Mouse (Mus musculus): ENCODE data around the gene Pck1. TPM values are rescaled to one million over a fixed set of nuclear protein-coding genes. Genes with fewer than 3 reads are reported as not detected.

The Pck1 gene
- total RNA-seq, 1 experiment from 2014 or later: not detected

DNA sequence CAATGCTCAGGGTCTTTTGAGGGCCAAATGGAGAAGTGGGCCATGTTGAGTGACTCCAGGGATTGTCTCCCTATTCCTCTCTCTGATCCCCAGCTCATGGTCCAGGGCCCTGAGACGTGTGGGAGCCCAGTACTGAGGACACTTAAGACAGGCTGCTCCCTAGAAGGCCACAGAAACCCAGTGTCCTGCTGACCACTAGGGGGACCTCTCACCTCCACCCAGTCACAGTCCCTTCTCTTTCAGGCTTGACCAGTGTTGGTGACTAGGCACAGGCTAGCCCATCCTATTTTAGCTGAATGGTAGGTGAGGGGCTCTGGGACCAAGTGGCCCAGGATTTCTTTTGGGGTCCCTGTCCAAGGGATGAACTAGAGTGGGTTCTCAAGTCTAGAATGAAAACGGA lies 17.9 kb downstream of the Pck1 start:
- ATAC-seq (ENCODE audit: extremely low read depth, insufficient number of reproducible peaks, low FRiP score, poor library complexity, severe bottlenecking): no peak

DNA sequence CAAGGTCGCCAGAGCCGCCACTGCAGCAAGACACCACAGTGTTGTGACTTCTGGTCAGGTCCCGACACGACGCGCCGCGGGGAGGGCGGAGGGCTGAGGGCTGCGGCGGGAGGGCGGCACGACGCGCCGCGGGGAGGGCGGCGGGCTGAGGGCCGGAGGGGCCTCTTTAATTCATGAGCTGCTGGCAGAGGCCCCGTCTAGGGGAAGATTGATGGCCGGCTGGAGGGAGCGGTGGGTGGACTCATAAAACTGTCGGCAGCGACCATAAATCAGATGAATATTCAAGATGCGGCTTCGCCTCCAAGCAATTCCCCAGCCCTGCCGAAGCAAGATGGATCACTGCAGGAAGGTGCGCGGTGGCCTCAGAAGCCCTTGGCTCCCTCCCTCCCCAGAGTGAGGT lies 18.6 kb downstream of the Pck1 start:
- ATAC-seq (ENCODE audit: extremely low read depth, insufficient number of reproducible peaks, low FRiP score, poor library complexity, severe bottlenecking): no peak

DNA sequence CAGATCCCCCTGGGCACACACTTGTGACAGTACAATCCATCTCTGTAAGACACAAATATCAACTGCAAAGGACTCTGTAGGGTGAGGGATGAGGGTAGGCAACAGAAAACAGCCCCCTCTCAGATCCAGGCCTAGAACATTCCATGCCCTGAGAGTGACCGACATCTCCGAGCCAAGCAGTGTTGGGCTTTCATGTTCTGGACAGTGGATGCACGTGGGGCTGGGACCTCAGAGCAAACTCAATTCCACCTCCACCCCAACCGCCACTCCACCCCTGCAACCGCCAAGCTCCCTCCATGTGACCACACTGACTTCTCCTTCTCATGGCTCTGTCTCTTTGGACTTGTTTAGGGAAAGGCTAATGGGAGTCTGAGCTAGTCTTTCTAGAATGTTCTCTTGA lies 19.1 kb downstream of the Pck1 start:
- ATAC-seq (ENCODE audit: extremely low read depth, insufficient number of reproducible peaks, low FRiP score, poor library complexity, severe bottlenecking): no peak

DNA sequence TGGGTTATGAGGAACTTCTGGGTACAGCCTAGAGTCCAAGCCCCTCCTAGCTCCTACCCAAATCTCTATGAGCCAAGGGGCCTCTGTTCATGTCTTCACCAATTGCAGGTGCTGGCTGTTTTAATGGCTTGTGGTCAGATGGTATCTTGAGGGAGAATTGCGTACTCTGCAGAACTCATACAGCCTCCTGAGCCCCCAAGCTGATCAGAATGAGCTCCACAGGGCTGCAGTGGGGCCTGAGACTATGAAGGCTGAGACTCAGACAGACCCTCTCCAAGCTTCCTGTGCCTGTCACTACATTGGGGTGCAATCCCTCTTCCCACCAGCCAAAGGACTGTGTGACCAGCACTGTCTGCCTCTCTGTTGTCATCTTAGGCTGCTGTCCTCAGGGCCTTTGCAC lies 19.5 kb downstream of the Pck1 start:
- ATAC-seq (ENCODE audit: extremely low read depth, insufficient number of reproducible peaks, low FRiP score, poor library complexity, severe bottlenecking): no peak

DNA sequence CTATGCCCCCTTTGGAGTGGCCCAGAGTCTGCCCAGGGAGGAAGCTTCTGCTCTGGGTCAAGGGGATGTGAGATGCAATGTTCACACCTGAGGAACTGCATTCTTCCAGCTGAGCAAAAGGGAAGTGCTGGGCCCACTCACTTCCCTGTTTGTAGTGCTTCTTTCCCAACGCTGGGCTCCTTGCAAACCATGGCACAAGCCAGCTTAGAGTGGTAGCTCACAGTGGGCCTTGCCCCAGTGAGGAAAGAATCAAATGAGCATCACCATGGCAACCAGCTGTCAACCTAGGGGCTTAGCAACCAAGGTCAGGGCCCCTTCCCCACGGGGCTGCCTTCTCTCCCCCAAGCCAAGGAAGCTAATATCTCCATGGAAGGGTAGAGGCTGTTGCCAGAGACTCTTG lies 20.2 kb downstream of the Pck1 start:
- ATAC-seq (ENCODE audit: extremely low read depth, insufficient number of reproducible peaks, low FRiP score, poor library complexity, severe bottlenecking): peak; percentile 31; the same call in 1 of the 2 replicates

DNA sequence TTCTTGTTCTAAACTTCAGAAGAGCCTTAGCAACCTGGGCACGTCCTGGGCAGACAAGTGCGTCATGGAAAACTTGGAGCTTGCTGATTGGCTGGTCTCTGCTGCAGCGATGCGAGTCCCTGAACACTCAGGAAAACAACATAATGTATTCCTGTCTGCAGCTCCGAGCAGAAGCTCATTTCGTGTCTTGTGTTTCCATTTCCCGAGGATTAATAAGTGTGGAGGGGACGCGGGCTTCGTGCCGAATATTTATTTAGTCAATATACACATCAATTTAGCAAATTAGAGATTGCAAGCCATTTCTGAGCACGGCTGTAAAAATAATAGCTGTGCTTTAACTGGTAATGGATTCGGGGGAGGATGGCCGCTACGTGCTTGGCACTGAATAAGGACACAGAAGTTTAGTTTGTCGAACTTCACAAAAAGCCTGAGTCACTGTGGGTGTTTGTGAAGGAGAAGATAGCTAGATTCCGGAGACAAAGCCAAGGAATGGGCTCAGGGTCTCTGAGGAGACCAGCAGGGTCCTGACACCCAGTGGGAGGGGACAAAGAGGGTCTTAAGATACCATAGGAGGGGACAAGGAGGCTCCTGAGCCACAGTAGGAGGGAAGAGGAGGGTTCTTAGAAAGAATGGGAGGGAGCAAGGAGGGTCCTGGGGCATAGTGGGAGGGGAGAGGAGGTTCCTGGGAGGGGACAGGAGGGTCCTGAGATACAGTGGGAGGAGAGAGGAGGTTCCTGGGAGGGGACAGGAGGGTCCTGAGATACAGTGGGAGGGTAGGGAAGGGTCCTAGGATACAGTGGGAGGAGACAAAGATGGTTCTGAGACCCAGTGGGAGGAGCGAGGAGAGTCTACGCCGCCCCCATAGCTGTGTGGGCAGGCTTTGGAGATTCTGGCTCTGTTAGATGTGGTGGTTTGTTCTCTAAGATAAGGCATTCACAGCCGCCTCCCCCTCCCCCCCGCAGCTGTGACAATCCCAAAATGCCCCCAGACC lies 21.0 kb downstream of the Pck1 start:
- ATAC-seq (ENCODE audit: extremely low read depth, insufficient number of reproducible peaks, low FRiP score, poor library complexity, severe bottlenecking): no peak

DNA sequence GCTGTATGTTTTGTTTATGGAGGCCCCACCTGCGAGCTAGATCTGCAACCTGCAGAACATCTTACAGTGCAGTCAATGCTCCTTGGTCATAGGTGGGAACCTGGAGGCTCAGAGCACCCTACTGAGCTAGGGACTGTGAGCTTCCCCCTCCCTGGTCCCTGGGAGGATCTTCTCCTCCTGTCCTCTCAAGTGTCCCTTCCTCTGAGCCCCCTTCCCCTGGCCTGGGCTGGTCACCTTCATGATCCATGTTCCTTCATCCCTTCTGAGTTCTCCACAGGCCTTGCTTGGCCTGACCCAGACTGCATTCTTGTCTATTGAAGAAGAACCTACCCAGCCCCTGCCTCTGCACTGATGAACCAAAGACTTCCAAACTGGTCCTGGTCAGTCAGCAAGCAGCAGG lies 21.7 kb downstream of the Pck1 start:
- ATAC-seq (ENCODE audit: extremely low read depth, insufficient number of reproducible peaks, low FRiP score, poor library complexity, severe bottlenecking): no peak

DNA sequence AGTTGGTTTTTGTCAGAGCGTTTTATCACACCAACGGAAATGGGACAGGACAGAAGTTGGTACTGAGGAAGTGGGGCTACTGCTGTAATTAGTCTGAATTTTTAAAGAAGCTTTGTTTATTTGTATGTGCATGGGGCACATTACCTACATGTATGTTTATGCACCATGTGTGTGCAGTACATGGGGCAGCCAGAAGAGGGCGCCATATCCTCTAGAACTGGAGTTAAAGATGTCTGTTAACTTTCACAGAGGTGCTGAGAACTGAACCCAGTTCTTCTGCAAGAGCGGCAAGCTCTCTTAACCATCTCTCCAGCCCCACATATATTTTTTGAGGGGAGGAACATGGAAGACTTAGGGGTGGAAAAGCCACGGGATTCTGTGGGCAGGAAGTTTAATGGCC lies 22.9 kb downstream of the Pck1 start:
- ATAC-seq (ENCODE audit: extremely low read depth, insufficient number of reproducible peaks, low FRiP score, poor library complexity, severe bottlenecking): no peak

DNA sequence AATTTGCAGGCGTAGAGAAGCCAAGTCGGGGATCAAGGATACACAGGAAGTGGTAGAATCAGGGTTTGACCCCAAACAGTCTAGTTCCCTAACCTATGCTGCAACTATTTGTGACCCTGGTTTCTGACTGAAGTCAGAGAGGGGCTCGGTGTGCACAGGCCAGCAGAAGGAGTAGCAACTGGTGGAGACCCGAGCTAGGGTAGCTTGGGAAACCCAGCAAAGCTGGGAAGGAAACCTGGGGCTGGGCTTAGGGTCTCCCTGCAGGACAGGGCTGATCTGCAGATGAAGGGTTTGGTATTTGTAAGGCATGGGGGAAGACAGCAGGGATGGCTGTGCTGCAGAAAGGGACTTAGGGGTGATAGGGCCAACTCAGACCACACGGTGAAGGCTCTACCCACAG lies 24.6 kb downstream of the Pck1 start:
- ATAC-seq (ENCODE audit: extremely low read depth, insufficient number of reproducible peaks, low FRiP score, poor library complexity, severe bottlenecking): no peak

DNA sequence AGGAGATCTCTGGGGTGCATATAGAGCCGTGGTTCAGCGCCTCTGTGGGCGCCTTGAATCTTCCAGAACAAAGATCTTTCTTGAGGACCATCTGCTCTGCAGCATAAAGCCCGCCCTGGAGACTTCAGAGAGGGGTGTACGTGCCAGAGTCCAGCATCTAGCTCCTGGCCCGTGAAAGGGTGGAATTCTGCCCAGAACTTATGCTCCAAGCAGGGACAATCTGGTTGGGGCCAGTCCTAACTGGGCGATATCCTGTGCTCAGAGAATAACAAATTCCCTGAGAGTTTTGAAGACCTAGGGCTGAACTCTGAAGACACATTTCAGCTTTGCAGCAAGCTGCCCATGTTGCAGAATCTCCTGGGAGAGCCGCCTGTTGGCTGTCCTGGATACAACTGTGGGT lies 25.1 kb downstream of the Pck1 start:
- ATAC-seq (ENCODE audit: extremely low read depth, insufficient number of reproducible peaks, low FRiP score, poor library complexity, severe bottlenecking): no peak

DNA sequence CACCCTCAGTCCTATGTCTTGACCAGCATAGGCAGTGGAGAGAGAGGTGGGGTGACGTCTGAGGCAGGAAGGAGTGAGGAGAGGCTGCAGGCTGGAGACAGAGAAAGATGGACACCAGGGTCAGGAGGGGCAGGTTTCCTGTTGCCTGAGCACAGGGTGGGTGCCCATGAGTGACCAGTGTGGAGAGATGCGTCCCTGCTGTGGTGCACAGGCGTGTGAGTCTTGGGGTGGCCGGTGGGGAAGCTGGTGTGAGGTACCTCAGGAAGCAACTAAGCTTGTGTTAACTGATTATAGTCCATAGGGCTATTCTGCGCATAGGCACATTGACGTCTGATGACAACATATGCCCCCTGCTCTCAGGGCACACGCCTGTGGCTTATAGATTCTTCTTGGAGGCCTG lies 26.2 kb downstream of the Pck1 start:
- no peak for ATAC-seq (ENCODE audit: extremely low read depth, insufficient number of reproducible peaks, low FRiP score, poor library complexity, severe bottlenecking)

DNA sequence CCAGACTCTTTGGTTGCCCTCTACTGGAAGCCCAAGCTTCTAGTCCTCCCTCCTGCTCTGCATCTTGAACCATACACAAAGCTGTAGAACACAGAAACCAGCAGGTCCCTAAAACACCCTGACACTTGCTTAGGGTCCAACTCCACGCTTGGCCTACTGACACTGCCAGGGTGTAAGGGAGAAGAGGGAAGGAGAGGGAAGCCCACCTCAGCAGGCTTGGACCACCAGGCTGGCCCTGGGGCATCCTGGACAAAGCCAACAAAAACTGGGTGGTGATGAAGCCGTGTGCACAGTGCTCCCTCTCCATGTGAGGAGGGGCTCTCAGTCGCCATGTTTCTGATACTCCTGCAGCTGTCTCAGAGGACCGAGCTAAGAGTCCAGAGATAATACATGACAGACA lies 27.2 kb downstream of the Pck1 start:
- ATAC-seq (ENCODE audit: extremely low read depth, insufficient number of reproducible peaks, low FRiP score, poor library complexity, severe bottlenecking): no peak

DNA sequence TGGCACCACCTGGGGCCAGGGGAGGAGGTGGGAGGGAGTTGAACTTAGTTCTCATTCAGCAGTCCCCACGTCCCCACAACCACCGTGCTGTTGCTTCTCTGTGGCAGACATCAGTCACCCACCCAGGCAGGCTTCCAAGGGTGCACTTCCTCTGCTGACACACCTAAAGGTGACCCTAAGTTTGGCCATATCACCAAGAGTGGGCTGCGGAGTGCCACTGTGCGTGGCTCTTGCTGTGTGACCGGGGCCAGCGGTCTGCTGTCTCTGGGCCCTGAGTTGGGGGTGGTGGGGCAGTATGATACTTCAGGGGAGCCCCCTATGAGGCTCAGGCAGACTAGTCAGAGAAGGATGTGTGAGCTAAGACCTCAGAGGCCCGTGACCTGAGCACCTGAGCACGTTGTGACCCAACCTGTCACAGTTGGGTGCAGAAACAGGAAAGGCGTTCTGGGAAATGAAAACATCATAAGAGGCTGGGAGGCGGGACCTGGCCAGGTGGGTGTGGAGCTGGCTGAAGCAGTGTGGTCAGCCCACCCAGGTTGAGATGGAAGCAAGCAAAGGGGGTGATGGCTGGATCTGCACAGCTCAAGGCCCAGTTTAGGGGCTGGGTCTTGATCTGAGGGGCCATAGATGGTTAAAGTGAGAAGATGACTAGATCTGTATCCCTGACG lies 28.0 kb downstream of the Pck1 start:
- no peak for ATAC-seq (ENCODE audit: extremely low read depth, insufficient number of reproducible peaks, low FRiP score, poor library complexity, severe bottlenecking)

DNA sequence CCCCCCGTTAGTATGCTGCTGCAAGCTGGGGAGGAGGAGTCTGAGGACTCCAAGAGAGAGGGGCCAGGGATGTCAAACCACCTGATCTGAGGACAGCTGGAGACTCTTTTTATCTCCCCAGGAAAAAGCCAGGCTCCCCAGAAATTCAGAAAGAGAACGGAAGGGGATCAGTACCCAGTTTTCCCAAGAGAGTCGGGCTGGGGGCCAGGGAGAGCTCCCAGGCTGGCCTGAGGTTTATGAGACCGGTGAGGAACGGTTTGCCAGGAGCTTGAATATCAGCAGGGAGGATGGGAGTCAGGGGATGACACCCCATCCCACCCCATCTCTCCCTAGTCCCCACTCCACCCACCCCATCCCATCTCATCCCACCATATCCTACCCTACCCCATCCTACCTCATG lies 28.6 kb downstream of the Pck1 start:
- no peak for ATAC-seq (ENCODE audit: extremely low read depth, insufficient number of reproducible peaks, low FRiP score, poor library complexity, severe bottlenecking)

DNA sequence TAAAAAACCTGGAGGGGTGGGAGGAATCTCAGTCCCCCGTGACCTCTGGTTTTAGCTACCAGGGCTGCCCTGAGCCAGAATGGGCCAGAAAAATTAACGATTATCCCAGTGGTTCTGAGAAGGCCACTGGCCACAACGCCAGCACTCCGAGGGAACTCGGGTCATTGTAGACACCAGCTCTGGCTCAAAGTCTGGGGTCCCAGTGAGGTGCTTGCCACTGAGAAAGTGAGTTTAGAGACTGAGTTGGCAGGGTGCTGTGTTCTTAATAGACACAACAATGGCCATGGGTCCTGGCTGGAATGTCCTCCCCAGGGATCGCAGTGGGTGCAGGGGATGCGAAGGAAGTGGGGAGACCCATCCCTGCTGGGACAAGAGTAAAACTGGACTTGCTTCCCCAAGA lies 29.1 kb downstream of the Pck1 start:
- no peak for ATAC-seq (ENCODE audit: extremely low read depth, insufficient number of reproducible peaks, low FRiP score, poor library complexity, severe bottlenecking)

DNA sequence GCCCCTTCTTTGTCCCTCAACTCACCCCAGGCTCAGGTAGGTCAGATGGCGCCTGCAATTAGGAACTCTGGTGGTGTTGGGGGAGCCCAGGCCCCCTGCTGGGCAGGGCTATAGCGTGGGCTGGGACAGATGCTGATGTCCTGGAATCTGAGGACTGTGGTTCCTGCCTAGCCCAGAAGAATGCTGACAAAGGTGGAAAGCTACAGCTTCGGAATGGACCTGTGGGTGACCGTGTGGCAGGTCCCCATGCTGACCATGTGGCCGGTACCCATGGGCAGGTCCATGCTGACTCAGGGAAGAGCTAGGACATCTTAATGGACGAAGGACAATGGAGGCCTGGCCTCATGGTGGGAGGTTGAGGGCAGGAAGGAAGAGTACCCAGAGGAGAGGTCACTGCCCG lies 29.9 kb downstream of the Pck1 start:
- ATAC-seq (ENCODE audit: extremely low read depth, insufficient number of reproducible peaks, low FRiP score, poor library complexity, severe bottlenecking): no peak

DNA sequence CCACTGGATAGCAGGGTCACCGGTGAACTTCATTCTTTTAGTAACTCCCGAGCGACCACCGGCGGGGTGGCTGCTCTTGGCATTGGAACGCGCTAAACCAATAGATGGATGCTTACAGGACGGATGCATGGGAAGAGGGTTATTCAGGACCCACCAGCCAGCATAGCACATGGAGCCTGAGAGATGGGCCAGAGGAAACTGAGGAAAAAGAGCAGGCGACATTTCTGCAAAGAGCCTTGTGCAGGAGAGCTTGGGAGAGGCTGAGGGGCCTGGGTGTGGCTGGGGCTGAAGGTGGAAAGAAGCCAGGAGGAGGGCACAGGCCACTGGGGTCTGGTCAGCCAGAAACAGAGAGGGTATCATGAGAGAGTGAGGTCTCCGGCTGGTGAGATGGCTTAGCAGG lies 30.5 kb downstream of the Pck1 start:
- no peak for ATAC-seq (ENCODE audit: extremely low read depth, insufficient number of reproducible peaks, low FRiP score, poor library complexity, severe bottlenecking)

DNA sequence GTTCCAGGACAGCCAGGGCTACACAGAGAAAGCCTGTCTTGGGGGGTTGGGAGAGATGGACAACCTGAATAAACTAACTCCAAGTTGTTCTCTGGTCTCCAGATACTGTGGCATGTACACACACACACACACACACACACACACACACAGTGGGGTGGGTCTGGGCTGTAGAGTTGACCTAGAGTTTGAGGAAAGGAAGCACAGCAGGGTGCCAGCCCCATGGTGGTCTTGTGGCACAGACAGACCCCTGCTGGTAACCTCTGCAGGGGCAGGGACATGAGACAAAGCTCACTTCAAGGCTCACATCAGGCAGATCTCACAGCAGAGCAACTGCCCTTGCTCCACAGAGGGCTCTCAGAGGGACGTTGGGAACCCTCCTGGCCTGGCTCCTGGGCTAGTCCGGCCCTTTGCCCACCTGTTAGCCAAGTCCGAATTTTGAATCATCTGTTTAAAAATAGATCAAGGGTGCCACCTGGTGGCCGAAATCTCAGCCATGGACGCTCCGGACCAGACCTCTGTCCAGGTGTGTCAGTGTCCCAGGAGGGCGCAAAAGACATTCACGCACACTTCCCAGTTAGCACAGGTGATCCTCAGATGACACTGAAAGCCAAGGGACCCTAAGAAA lies 31.1 kb downstream of the Pck1 start:
- no peak for ATAC-seq (ENCODE audit: extremely low read depth, insufficient number of reproducible peaks, low FRiP score, poor library complexity, severe bottlenecking)

DNA sequence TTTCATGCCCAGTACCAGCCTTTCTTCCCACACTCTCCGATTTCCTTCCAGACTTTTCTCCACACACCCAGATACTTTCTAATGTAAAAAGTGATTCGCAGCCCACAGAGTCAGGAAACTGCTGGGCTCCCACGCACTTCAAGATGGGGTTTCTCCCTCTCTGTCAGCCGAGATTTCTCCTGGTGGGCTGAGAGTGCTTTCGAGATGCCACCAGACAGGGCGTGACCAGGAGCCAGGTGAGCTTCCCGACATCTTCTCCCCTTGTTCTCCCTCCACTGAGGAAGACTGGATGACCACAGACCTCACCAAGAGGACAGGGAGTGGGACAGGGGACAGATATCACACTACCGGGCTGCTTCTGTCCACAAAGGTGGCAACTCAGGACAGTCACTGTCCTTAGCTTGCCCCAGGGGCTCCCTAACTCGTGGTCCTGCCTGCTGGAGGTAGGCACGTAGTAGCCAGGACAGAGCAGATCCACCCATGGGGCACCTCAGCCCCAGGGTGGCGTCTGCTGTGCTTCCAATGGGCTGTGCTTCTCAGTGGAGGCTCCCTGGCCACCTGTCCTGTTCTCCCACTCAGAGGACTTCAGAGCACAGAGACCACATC lies 31.7 kb downstream of the Pck1 start:
- no peak for ATAC-seq (ENCODE audit: extremely low read depth, insufficient number of reproducible peaks, low FRiP score, poor library complexity, severe bottlenecking)

DNA sequence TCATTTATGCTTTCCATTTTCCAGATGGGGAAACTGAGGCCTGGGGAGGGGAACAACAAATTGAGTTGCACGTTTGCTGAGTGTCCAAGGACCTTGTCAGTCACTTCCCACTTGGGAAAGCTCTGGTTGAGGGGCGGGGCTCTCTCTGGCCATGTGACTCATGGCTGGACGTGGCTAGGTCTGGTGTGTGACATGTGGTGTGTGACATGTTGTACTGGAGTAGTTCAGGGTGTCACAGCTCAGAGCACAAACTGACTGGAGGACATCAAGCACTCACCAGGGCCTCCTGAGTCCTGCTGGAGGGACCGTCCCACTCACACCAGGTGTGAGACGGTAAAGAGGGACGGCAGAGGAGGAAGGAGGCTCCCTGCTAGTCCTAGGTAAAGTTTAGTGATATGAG lies 32.4 kb downstream of the Pck1 start:
- no peak for ATAC-seq (ENCODE audit: extremely low read depth, insufficient number of reproducible peaks, low FRiP score, poor library complexity, severe bottlenecking)
